Mouse (Mus musculus): ENCODE measurements around the gene Zfp609. TPM values are rescaled to one million over a fixed set of nuclear protein-coding genes. Genes with fewer than 3 reads are reported as not detected.

The Zfp609 gene
- total and polyA plus RNA-seq, 3 experiments: 8.7 to 25.5 (median 23.7) TPM

GRCm38 (mm10) chr9:65680938-65681633 is 146.3 kb downstream of the Zfp609 start:
- WGBS: 40% methylated on average over 4 of the region's 4 CpGs
- no peak for DNase-seq
- Histone ChIP-seq H3K4me1 (ENCODE audit: control insufficient read depth, insufficient read depth, low read length) (peaks cover 27% of the 10 kb centered on the region), H3K27ac (peak overlapping the region; percentile 84), H3K36me3 (ENCODE audit: control insufficient read depth, insufficient read depth, low read length) (peaks cover 61% of the 10 kb centered on the region), H3K9ac (ENCODE audit: low read depth, low read length) (no peak overlapping the region), H3K79me2 (replicated peaks; ENCODE audit: control insufficient read depth, insufficient read depth, low read length) (peaks cover 12% of the 10 kb centered on the region), H3K4me3 (no peak overlapping the region), H3K27me3 (ENCODE audit: control insufficient read depth, insufficient read depth, low read length) (no peaks in the 10 kb centered on the region)
- intact Hi-C loops (cut with DNase I): no loop called here
- TF ChIP-seq EP300 (IDR thresholded peaks at IDR 0.05; ENCODE audit: insufficient read depth, low read depth, low read length) (no peak), POLR2A (IDR thresholded peaks at IDR 0.05; ENCODE audit: insufficient read depth, low read depth, low read length) (no peak), CTCF (IDR thresholded peaks at IDR 0.05) (no peak)

- peak overlapping the region; percentile 69 for H3K4me3 ChIP-seq
- H3K36me3 ChIP-seq (ENCODE audit: control insufficient read depth, insufficient read depth, low read length): peaks cover 52% of the 10 kb centered on the region
- peak; percentile 56 to 70 for DNase-seq
- peaks cover 10% of the 10 kb centered on the region for H3K79me2 ChIP-seq (replicated peaks; ENCODE audit: control insufficient read depth, insufficient read depth, low read length)
- intact Hi-C loops (cut with DNase I): loop anchor here (10.0 kb wide), 1 partner anchor 326 kb away; no protein-coding TSS in a partner anchor
- 9% methylated on average over 5 of the region's 5 CpGs for WGBS
- no peaks in the 10 kb centered on the region for H3K27me3 ChIP-seq (ENCODE audit: control insufficient read depth, insufficient read depth, low read length)
- H3K27ac ChIP-seq: peak overlapping the region; percentile 84
- TF ChIP-seq POLR2A (IDR thresholded peaks at IDR 0.05; ENCODE audit: insufficient read depth, low read depth, low read length) (no peak), EP300 (IDR thresholded peaks at IDR 0.05; ENCODE audit: insufficient read depth, low read depth, low read length) (no peak), CTCF (IDR thresholded peaks at IDR 0.05) (no peak)
- H3K9ac ChIP-seq (ENCODE audit: low read depth, low read length): peak overlapping the region; percentile 57
- H3K4me1 ChIP-seq (ENCODE audit: control insufficient read depth, insufficient read depth, low read length): peaks cover 28% of the 10 kb centered on the region
Measured at GRCm38 (mm10) chr9:65679181-65679761, 148.1 kb downstream of the Zfp609 start.

GRCm38 (mm10) chr9:65677119-65677462 is 150.3 kb downstream of the Zfp609 start:
- H3K27ac ChIP-seq: peak overlapping the region; percentile 84
- H3K27me3 ChIP-seq (ENCODE audit: control insufficient read depth, insufficient read depth, low read length): no peaks in the 10 kb centered on the region
- DNase-seq: no peak
- peak overlapping the region; percentile 92 for H3K9ac ChIP-seq (ENCODE audit: low read depth, low read length)
- peaks cover 25% of the 10 kb centered on the region for H3K4me1 ChIP-seq (ENCODE audit: control insufficient read depth, insufficient read depth, low read length)
- intact Hi-C loops (cut with DNase I): loop anchor here (2.0 to 10.0 kb wide), 2 partner anchors 48 to 328 kb away; partner anchors contain the start of gene Rbpms2
- TF ChIP-seq POLR2A (IDR thresholded peaks at IDR 0.05; ENCODE audit: insufficient read depth, low read depth, low read length): no peak
- no peak for TF ChIP-seq EP300 (IDR thresholded peaks at IDR 0.05; ENCODE audit: insufficient read depth, low read depth, low read length)
- TF ChIP-seq CTCF (IDR thresholded peaks at IDR 0.05): no peak
- WGBS: 1% methylated on average over 3 of the region's 3 CpGs
- peaks cover 36% of the 10 kb centered on the region for H3K36me3 ChIP-seq (ENCODE audit: control insufficient read depth, insufficient read depth, low read length)
- peak overlapping the region; percentile 69 for H3K4me3 ChIP-seq
- peaks cover 6% of the 10 kb centered on the region for H3K79me2 ChIP-seq (replicated peaks; ENCODE audit: control insufficient read depth, insufficient read depth, low read length)

GRCm38 (mm10) chr9:65676358-65677118 is 150.8 kb downstream of the Zfp609 start:
- H3K9ac ChIP-seq (ENCODE audit: low read depth, low read length): peak overlapping the region; percentile 92
- peak; percentile 97 to 98 for DNase-seq
- peaks cover 31% of the 10 kb centered on the region for H3K36me3 ChIP-seq (ENCODE audit: control insufficient read depth, insufficient read depth, low read length)
- H3K79me2 ChIP-seq (replicated peaks; ENCODE audit: control insufficient read depth, insufficient read depth, low read length): peaks cover 5% of the 10 kb centered on the region
- H3K27me3 ChIP-seq (ENCODE audit: control insufficient read depth, insufficient read depth, low read length): no peaks in the 10 kb centered on the region
- under 1% methylated on average over 47 of the region's 51 CpGs for WGBS
- peak overlapping the region; percentile 69 for H3K4me3 ChIP-seq
- H3K4me1 ChIP-seq (ENCODE audit: control insufficient read depth, insufficient read depth, low read length): peaks cover 28% of the 10 kb centered on the region
- intact Hi-C loops (cut with DNase I): loop anchor here (2.0 to 10.0 kb wide), 2 partner anchors 48 to 328 kb away; partner anchors contain the start of gene Rbpms2
- H3K27ac ChIP-seq: peak overlapping the region; percentile 84
- 0 out of 2 replicates have a peak, but pooled peaks have one; percentile 42 for TF ChIP-seq EP300 (IDR thresholded peaks at IDR 0.05; ENCODE audit: insufficient read depth, low read depth, low read length)
- TF ChIP-seq CTCF (IDR thresholded peaks at IDR 0.05): no peak
- TF ChIP-seq POLR2A (IDR thresholded peaks at IDR 0.05; ENCODE audit: insufficient read depth, low read depth, low read length): peak; percentile 89

GRCm38 (mm10) chr9:65675461-65676357 is 151.7 kb downstream of the Zfp609 start:
- H3K79me2 ChIP-seq (replicated peaks; ENCODE audit: control insufficient read depth, insufficient read depth, low read length): peaks cover 3% of the 10 kb centered on the region; the same call in 1 of the 2 replicates
- H3K4me1 ChIP-seq (ENCODE audit: control insufficient read depth, insufficient read depth, low read length): peaks cover 25% of the 10 kb centered on the region
- intact Hi-C loops (cut with DNase I): loop anchor here (2.0 to 10.0 kb wide), 2 partner anchors 47 to 329 kb away; partner anchors contain the start of gene Rbpms2
- H3K27ac ChIP-seq: peak overlapping the region; percentile 84
- H3K27me3 ChIP-seq (ENCODE audit: control insufficient read depth, insufficient read depth, low read length): no peaks in the 10 kb centered on the region
- peaks cover 23% of the 10 kb centered on the region for H3K36me3 ChIP-seq (ENCODE audit: control insufficient read depth, insufficient read depth, low read length)
- 0 out of 2 replicates have a peak overlapping the region, but pooled peaks have one; percentile 13 for H3K9ac ChIP-seq (ENCODE audit: low read depth, low read length)
- TF ChIP-seq EP300 (IDR thresholded peaks at IDR 0.05; ENCODE audit: insufficient read depth, low read depth, low read length) (no peak), CTCF (IDR thresholded peaks at IDR 0.05) (no peak), POLR2A (IDR thresholded peaks at IDR 0.05; ENCODE audit: insufficient read depth, low read depth, low read length) (no peak)
- DNase-seq: peak in 1 of 2 experiments; percentile 14
- H3K4me3 ChIP-seq: peak overlapping the region; percentile 69
- WGBS: 38% methylated on average over 8 of the region's 8 CpGs

Data from heart, adult 2 months (tissue).